In the genomic region with DNA sequence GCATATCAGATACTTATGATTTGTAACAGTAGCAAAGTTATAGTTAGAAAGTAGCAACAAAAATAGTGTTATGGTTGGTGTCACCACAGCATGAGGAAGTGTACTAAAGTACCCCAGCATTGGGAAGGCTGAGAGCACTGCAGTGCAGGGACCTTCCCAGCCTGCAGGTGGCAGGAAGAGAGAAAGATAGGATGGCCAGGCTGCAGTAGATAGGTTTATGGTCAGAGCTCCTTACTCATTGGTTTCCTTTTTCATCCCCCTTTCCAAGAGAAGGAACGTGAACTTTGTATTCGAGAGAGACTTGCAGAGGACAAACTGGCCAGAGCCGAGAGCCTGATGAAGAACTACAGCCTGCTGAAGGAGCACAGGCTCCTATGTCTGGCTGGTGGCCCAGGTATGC, we compare ENCODE assay signal across 12 mouse cellular contexts. TPM values are rescaled to one million over a fixed set of nuclear protein-coding genes. Genes with fewer than 3 reads are reported as not detected.
DNase-seq lines count a peak whose midpoint lies in the region; ATAC-seq and TF ChIP-seq lines count a peak whose summit lies in the region.
"Had no signal": no experiment of that assay in that cellular context is flagged by ENCODE, and none has a peak within 500 bp of the region (broad histone marks: within the 10 kb centered on the region; RNA-seq: fewer than 3 reads in every experiment).

No protein-coding gene starts in this region.

- H3K36me3 ChIP-seq in lung, postnatal 0 days (ENCODE audit: insufficient read depth, low read length): no peaks in the 10 kb centered on the region

- TF ChIP-seq CTCF in gastrocnemius, adult 2 months (IDR thresholded peaks at IDR 0.05): peak; percentile 31; the same call in 1 of the 2 replicates
- peak; percentile 53 for TF ChIP-seq CTCF in lung, postnatal 0 days (IDR thresholded peaks at IDR 0.05)

- intact Hi-C loops in gastrocnemius, adult 2 months (cut with DNase I): no loop called here

- no peak for DNase-seq in gastrocnemius, adult 2 months
- DNase-seq in gastrocnemius, adult 18-20 months (ENCODE audit: low spot score): no peak
- DNase-seq in lung, postnatal 0 days (ENCODE audit: low spot score): peak; percentile 27
- no peak for DNase-seq in lung, postnatal 10 days
- DNase-seq in cerebellum, adult 11 months: no peak
- DNase-seq: B cell, adult 2 months had no signal

- no peak for ATAC-seq in lung, postnatal 0 days
- ATAC-seq in granulocyte monocyte progenitor cell, adult 5-6 weeks (replicated peaks; ENCODE audit: poor library complexity, severe bottlenecking): peak; percentile 68
- ATAC-seq in megakaryocyte-erythroid progenitor cell, adult 5-6 weeks (replicated peaks; ENCODE audit: low FRiP score, low TSS enrichment, poor library complexity, severe bottlenecking): peak; percentile 72; the same call in 1 of the 2 replicates
- no peak for ATAC-seq in monocyte, adult 5-6 weeks (replicated peaks; ENCODE audit: insufficient number of reproducible peaks, low FRiP score, low TSS enrichment, poor library complexity, severe bottlenecking)

- no peak overlapping the region for H3K9ac ChIP-seq in lung, postnatal 0 days (replicated peaks; ENCODE audit: low read depth)
- H3K9ac ChIP-seq: embryonic facial prominence, embryonic 12.5 days; heart, embryonic 13.5 days; neural tube, embryonic 12.5 days had no signal

- H3K4me1 ChIP-seq in lung, postnatal 0 days (ENCODE audit: insufficient read depth, low read depth, low read length): no peaks in the 10 kb centered on the region
- H3K4me1 ChIP-seq: embryonic facial prominence, embryonic 12.5 days; heart, embryonic 13.5 days; neural tube, embryonic 12.5 days had no signal

- H3K4me2 ChIP-seq in lung, postnatal 0 days (replicated peaks; ENCODE audit: low read depth, low read length): no peak overlapping the region
- H3K4me2 ChIP-seq: embryonic facial prominence, embryonic 12.5 days; heart, embryonic 13.5 days; neural tube, embryonic 12.5 days had no signal

- H3K4me3 ChIP-seq in gastrocnemius, adult 2 months: no peak overlapping the region
- no peak overlapping the region for H3K4me3 ChIP-seq in lung, postnatal 0 days (ENCODE audit: low read depth, low read length)
- H3K4me3 ChIP-seq: embryonic facial prominence, embryonic 12.5 days; heart, embryonic 13.5 days; neural tube, embryonic 12.5 days had no signal

- H3K27ac ChIP-seq in gastrocnemius, adult 2 months: no peak overlapping the region
- H3K27ac ChIP-seq in lung, postnatal 0 days (ENCODE audit: low read length): no peak overlapping the region
- H3K27ac ChIP-seq: embryonic facial prominence, embryonic 12.5 days; heart, embryonic 13.5 days; neural tube, embryonic 12.5 days had no signal

- WGBS in lung, postnatal 0 days: 80% methylated on average over 3 of the region's 3 CpGs

- TF ChIP-seq EP300 in lung, postnatal 0 days (IDR thresholded peaks at IDR 0.05): no peak

- no peaks in the 10 kb centered on the region for H3K27me3 ChIP-seq in lung, postnatal 0 days (replicated peaks; ENCODE audit: insufficient read depth, low read length)
- H3K27me3 ChIP-seq: embryonic facial prominence, embryonic 12.5 days; heart, embryonic 13.5 days; neural tube, embryonic 12.5 days had no signal

- H3K9me3 ChIP-seq in lung, postnatal 0 days (ENCODE audit: low read length): no peaks in the 10 kb centered on the region
- H3K9me3 ChIP-seq: embryonic facial prominence, embryonic 12.5 days; heart, embryonic 13.5 days; neural tube, embryonic 12.5 days had no signal

RNA-seq across cellular contexts. Expression of a gene that starts 7.9 kb away (rescaled TPM):
- total RNA-seq in gastrocnemius, adult 2 months (2021): under 1 TPM; 0.26 to 0.33 TPM
- under 1 TPM; 0.53 to 0.62 TPM for total RNA-seq in gastrocnemius, adult 18-20 months (2021)
- 4.8 and 5.9 TPM in 2 replicates for polyA plus RNA-seq in lung, postnatal 0 days (2015; fragmentation: Nextera tagmentation; extraction: Ambion mirVana)
- total RNA-seq in granulocyte monocyte progenitor cell, adult 5-6 weeks (2014; fragmentation: Nextera tagmentation): 6.3 and 7.1 TPM in 2 replicates
- 28.8 and 42.1 TPM in 2 replicates for total RNA-seq in granulocyte monocyte progenitor cell, adult 5-6 weeks (2017)
- 23.4 and 29.8 TPM in 2 replicates for total RNA-seq in megakaryocyte-erythroid progenitor cell, adult 5-6 weeks (2014; fragmentation: Nextera tagmentation)
- 34.9 and 36.3 TPM in 2 replicates for total RNA-seq in megakaryocyte-erythroid progenitor cell, adult 5-6 weeks (2017)
- total RNA-seq in monocyte, adult 5-6 weeks (2017): 0.97 to 3.6 TPM (median 1.1 TPM) in 3 replicates

Comparison
In these comparisons a context has a peak if more than half of its experiments do, and no peak if none do; other contexts are left out.
1. ATAC-seq: peak in granulocyte monocyte progenitor cell, adult 5-6 weeks (single experiment) and megakaryocyte-erythroid progenitor cell, adult 5-6 weeks (single experiment); none in lung, postnatal 0 days (single experiment) and monocyte, adult 5-6 weeks (single experiment).